Mouse (Mus musculus) midbrain, embryonic 13.5 days (tissue): Measurements from ENCODE around the gene Fgf11. TPM values are rescaled to one million over a fixed set of nuclear protein-coding genes. Genes with fewer than 3 reads are reported as not detected.

Source experiments
- polyA plus RNA-seq: library from polyadenylated mRNA; unstranded; fragments of >200 nt; fragmentation: Nextera tagmentation; extraction: Ambion mirVana; gene quantifications from 2 replicates; pipeline ENCODE4 v1.2.1, GENCODE M21; 2015

Fgf11 gene
- polyA plus RNA-seq, 1 experiment from 2014 or later: 4.4 TPM

Other genes with a start within 250 kb of the Fgf11 start
- gene Efnb3, start 241.7 kb downstream of the Fgf11 start, polyA plus RNA-seq: 95.0 and 130 TPM in 2 replicates
- gene Wrap53, start 221.6 kb downstream of the Fgf11 start, polyA plus RNA-seq: 24.5 and 26.9 TPM in 2 replicates
- gene Trp53, start 221.5 kb downstream of the Fgf11 start, polyA plus RNA-seq: 84.2 and 93.4 TPM in 2 replicates
- gene Atp1b2, start 195.9 kb downstream of the Fgf11 start, polyA plus RNA-seq: 23.2 and 24.3 TPM in 2 replicates
- not detected in 2 replicates for gene Shbg, start 184.0 kb downstream of the Fgf11 start, polyA plus RNA-seq
- gene Sat2, start 179.8 kb downstream of the Fgf11 start, polyA plus RNA-seq: 25.1 and 28.5 TPM in 2 replicates
- gene Fxr2, start 168.9 kb downstream of the Fgf11 start, polyA plus RNA-seq: 40.5 and 52.4 TPM in 2 replicates
- gene Sox15, start 146.5 kb downstream of the Fgf11 start, polyA plus RNA-seq: 0.31 TPM in 1 of 2 replicates, not detected in the other
- 103 and 104 TPM in 2 replicates for gene Mpdu1, start 139.2 kb downstream of the Fgf11 start, polyA plus RNA-seq
- gene Cd68, start 135.7 kb downstream of the Fgf11 start, polyA plus RNA-seq: 6.1 and 7.3 TPM in 2 replicates
- 581 and 595 TPM in 2 replicates for gene Eif4a1, start 129.4 kb downstream of the Fgf11 start, polyA plus RNA-seq
- gene Senp3, start 119.8 kb downstream of the Fgf11 start, polyA plus RNA-seq: 101 and 103 TPM in 2 replicates
- gene Tnfsf13, start 116.1 kb downstream of the Fgf11 start, polyA plus RNA-seq: 0.36 TPM in 1 of 2 replicates, not detected in the other
- gene Tnfsf12, start 106.0 kb downstream of the Fgf11 start, polyA plus RNA-seq: 0.98 and 1.2 TPM in 2 replicates
- gene Tnfsfm13, start 105.8 kb downstream of the Fgf11 start, polyA plus RNA-seq: 0.64 and 1.2 TPM in 2 replicates
- 22.7 and 24.9 TPM in 2 replicates for gene Polr2a, start 43.2 kb downstream of the Fgf11 start, polyA plus RNA-seq
- 0.31 TPM in 1 of 2 replicates, not detected in the other for gene Slc35g3, start 39.9 kb downstream of the Fgf11 start, polyA plus RNA-seq
- gene Zbtb4, start 35.9 kb downstream of the Fgf11 start, polyA plus RNA-seq: 2.9 and 3.2 TPM in 2 replicates
- 0.83 and 0.85 TPM in 2 replicates for gene Chrnb1, start 5.9 kb downstream of the Fgf11 start, polyA plus RNA-seq
- gene Tmem102, start 3.8 kb upstream of the Fgf11 start, polyA plus RNA-seq: 0.44 and 0.52 TPM in 2 replicates
- gene Gm39566, start 13.4 kb upstream of the Fgf11 start, polyA plus RNA-seq: not detected in 2 replicates
- not detected in 2 replicates for gene Spem2, start 16.6 kb upstream of the Fgf11 start, polyA plus RNA-seq
- gene Spem1, start 20.3 kb upstream of the Fgf11 start, polyA plus RNA-seq: 0.51 and 0.64 TPM in 2 replicates
- gene Nlgn2, start 35.9 kb upstream of the Fgf11 start, polyA plus RNA-seq: 20.5 and 21.3 TPM in 2 replicates
- gene Tmem256, start 36.7 kb upstream of the Fgf11 start, polyA plus RNA-seq: 329 and 331 TPM in 2 replicates
- 55.0 and 56.3 TPM in 2 replicates for gene Plscr3, start 44.5 kb upstream of the Fgf11 start, polyA plus RNA-seq
- gene Tnk1, start 56.9 kb upstream of the Fgf11 start, polyA plus RNA-seq: 0.27 and 0.31 TPM in 2 replicates
- not detected in 2 replicates for gene Tmem95, start 76.2 kb upstream of the Fgf11 start, polyA plus RNA-seq
- 1.3 and 1.7 TPM in 2 replicates for gene Kctd11, start 79.5 kb upstream of the Fgf11 start, polyA plus RNA-seq
- 0.37 and 0.48 TPM in 2 replicates for gene Acap1, start 93.7 kb upstream of the Fgf11 start, polyA plus RNA-seq
- gene 2810408A11Rik, start 99.1 kb upstream of the Fgf11 start, polyA plus RNA-seq: 16.1 and 17.1 TPM in 2 replicates
- gene Neurl4, start 99.2 kb upstream of the Fgf11 start, polyA plus RNA-seq: 18.6 and 19.8 TPM in 2 replicates
- 81.9 and 87.0 TPM in 2 replicates for gene Gps2, start 112.0 kb upstream of the Fgf11 start, polyA plus RNA-seq
- 1,160 and 1,188 TPM in 2 replicates for gene Eif5a, start 120.1 kb upstream of the Fgf11 start, polyA plus RNA-seq
- 3.9 and 4.2 TPM in 2 replicates for gene Ybx2, start 133.9 kb upstream of the Fgf11 start, polyA plus RNA-seq
- 4.3 and 4.4 TPM in 2 replicates for gene Slc2a4, start 146.3 kb upstream of the Fgf11 start, polyA plus RNA-seq
- gene Cldn7, start 162.9 kb upstream of the Fgf11 start, polyA plus RNA-seq: 0.32 and 1.1 TPM in 2 replicates
- 22.9 and 23.8 TPM in 2 replicates for gene Ctdnep1, start 179.3 kb upstream of the Fgf11 start, polyA plus RNA-seq
- gene Elp5, start 180.7 kb upstream of the Fgf11 start, polyA plus RNA-seq: 156 and 158 TPM in 2 replicates
- 611 and 625 TPM in 2 replicates for gene Gabarap, start 189.3 kb upstream of the Fgf11 start, polyA plus RNA-seq
- gene Phf23, start 193.9 kb upstream of the Fgf11 start, polyA plus RNA-seq: 74.2 and 82.2 TPM in 2 replicates
- gene Dvl2, start 198.7 kb upstream of the Fgf11 start, polyA plus RNA-seq: 27.6 and 35.4 TPM in 2 replicates
- 48.4 and 51.7 TPM in 2 replicates for gene Acadvl, start 213.6 kb upstream of the Fgf11 start, polyA plus RNA-seq
- 34.9 and 37.2 TPM in 2 replicates for gene Dlg4, start 215.1 kb upstream of the Fgf11 start, polyA plus RNA-seq